Mouse (Mus musculus) cortical plate, adult 2 months (tissue): ENCODE data around the gene Josd2.

Source experiments
- CTCF ChIP-seq: fragments of 200-500 bp; IDR thresholded peaks from 2 replicates; pipeline ENCODE4 v1.5.1; 2011; ENCODE audit warnings: mild to moderate bottlenecking, control low read depth, low read length; ENCODE audit not compliant: insufficient read depth; ENCODE audit errors: extremely low read depth
- POLR2A ChIP-seq: fragments of 200-500 bp; IDR thresholded peaks from 2 replicates; pipeline ENCODE4 v1.6.1; 2011; ENCODE audit warnings: mild to moderate bottlenecking, low read length, control low read depth; ENCODE audit not compliant: insufficient read depth; ENCODE audit errors: extremely low read depth

GRCm38 (mm10) chr7:44437188-44437587 is 30.6 kb upstream of the Josd2 start:
- TF ChIP-seq POLR2A = no peak
- no peak for TF ChIP-seq CTCF
